Mouse (Mus musculus) lung, embryonic 16.5 days (tissue): ENCODE results near the gene Cdh12. TPM values are rescaled to one million over a fixed set of nuclear protein-coding genes. Genes with fewer than 3 reads are reported as not detected.
A peak's percentile ranks its signal among the peaks of the same experiment; 100 is the strongest.

Experiments used
- ATAC-seq: fragments of 200-750 bp; cut with Nextera tagmentation; 2 replicates; pipeline ENCODE4 v1.8.0; 2017; ENCODE audit warnings: low read depth, mild to moderate bottlenecking, moderate library complexity
- H3K27ac ChIP-seq: fragments of 300-500 bp; sonication (generic); 2 replicates; pipeline ENCODE4 v1.5.1; 2014; ENCODE audit warnings: mild to moderate bottlenecking, control low read depth, low read length
- H3K27me3 ChIP-seq: fragments of 300-500 bp; sonication (generic); 2 replicates; pipeline ENCODE4 v1.6.1; 2014; ENCODE audit warnings: low read depth, low read length, mixed read lengths; ENCODE audit not compliant: control insufficient read depth, insufficient read depth
- H3K36me3 ChIP-seq: fragments of 300-500 bp; sonication (generic); 2 replicates; pipeline ENCODE4 v1.6.1; 2014; ENCODE audit warnings: low read length; ENCODE audit not compliant: control insufficient read depth, insufficient read depth
- H3K4me1 ChIP-seq: fragments of 300-500 bp; sonication (generic); replicated peaks from 2 replicates; pipeline ENCODE4 v1.6.1; 2014; ENCODE audit warnings: low read length, mixed read lengths; ENCODE audit not compliant: control insufficient read depth, insufficient read depth
- H3K4me2 ChIP-seq: fragments of 300-500 bp; sonication (generic); 2 replicates; pipeline ENCODE4 v1.6.1; 2014; ENCODE audit warnings: low read depth, low read length, control low read depth
- H3K4me3 ChIP-seq: fragments of 300-500 bp; sonication (generic); 2 replicates; pipeline ENCODE4 v1.5.1; 2014; ENCODE audit warnings: mild to moderate bottlenecking, low read length, control low read depth
- H3K9ac ChIP-seq: fragments of 300-500 bp; sonication (generic); 2 replicates; pipeline ENCODE4 v1.6.1; 2014; ENCODE audit warnings: low read length, control low read depth
- H3K9me3 ChIP-seq: fragments of 300-500 bp; sonication (generic); 2 replicates; pipeline ENCODE4 v1.6.1; 2016; ENCODE audit warnings: low read length; ENCODE audit not compliant: control insufficient read depth
- WGBS: fragments of 180-500 bp; shearing (Covaris S2); extraction: QIAGEN DNeasy Blood & Tissue Kit; methylation state at CpG from one replicate; pipeline ENCODE4 v1.1.7; 2014; 5-methylcytosine and 5-hydroxymethylcytosine counted together
- polyA plus RNA-seq: library from polyadenylated mRNA; unstranded; fragments of >200 nt; fragmentation: Nextera tagmentation; extraction: Ambion mirVana; gene quantifications from 2 replicates; pipeline ENCODE4 v1.2.1, GENCODE M21; 2015

Gene Cdh12
- polyA plus RNA-seq, result 0.03 and 0.04 TPM in 2 replicates

GRCm38 (mm10) chr15:20448861-20449663 is at the start of gene Cdh12:
Gene Cdh12 (plus strand): TSS chr15:20449265.
- no peak within 1 kb of the TSS for H3K9ac ChIP-seq
- H3K36me3 ChIP-seq, result no peaks in the 10 kb centered on the region
- H3K4me3 ChIP-seq, result peak within 1 kb of the TSS; percentile 21
- no peak for ATAC-seq
- WGBS, result 7% methylated on average over 18 of the region's 18 CpGs
- no peaks in the 10 kb centered on the region for H3K9me3 ChIP-seq
- H3K4me2 ChIP-seq, result peak within 1 kb of the TSS; percentile 11
- no peak within 1 kb of the TSS for H3K27ac ChIP-seq
- no peaks in the 10 kb centered on the region for H3K4me1 ChIP-seq
- no peaks in the 10 kb centered on the region for H3K27me3 ChIP-seq

- ATAC-seq, result no peak
- H3K4me1 ChIP-seq, result no peaks in the 10 kb centered on the region
- no peak overlapping the region for H3K4me3 ChIP-seq
- no peak overlapping the region for H3K4me2 ChIP-seq
- no peak overlapping the region for H3K27ac ChIP-seq
- 46% methylated on average over 3 of the region's 3 CpGs for WGBS
- H3K9ac ChIP-seq, result no peak overlapping the region
- no peaks in the 10 kb centered on the region for H3K36me3 ChIP-seq
- no peaks in the 10 kb centered on the region for H3K27me3 ChIP-seq
- H3K9me3 ChIP-seq, result no peaks in the 10 kb centered on the region
Measured at GRCm38 (mm10) chr15:20403596-20403995, 45.5 kb upstream of the Cdh12 start.

- Histone ChIP-seq H3K36me3 (no peaks in the 10 kb centered on the region), H3K27ac (no peak overlapping the region), H3K9ac (no peak overlapping the region), H3K27me3 (no peaks in the 10 kb centered on the region), H3K4me3 (no peak overlapping the region), H3K4me2 (no peak overlapping the region), H3K9me3 (no peaks in the 10 kb centered on the region), H3K4me1 (no peaks in the 10 kb centered on the region)
- ATAC-seq, result no peak
- WGBS, result 81% methylated on average over 1 of the region's 1 CpGs
Measured at GRCm38 (mm10) chr15:20413397-20413796, 35.7 kb upstream of the Cdh12 start.

GRCm38 (mm10) chr15:20436356-20436755 is 12.7 kb upstream of the Cdh12 start:
- WGBS, result 45% methylated on average over 2 of the region's 2 CpGs
- ATAC-seq, result no peak
- H3K9me3 ChIP-seq, result no peaks in the 10 kb centered on the region
- no peak overlapping the region for H3K9ac ChIP-seq
- H3K4me3 ChIP-seq, result no peak overlapping the region
- H3K27me3 ChIP-seq, result no peaks in the 10 kb centered on the region
- H3K4me1 ChIP-seq, result no peaks in the 10 kb centered on the region
- no peak overlapping the region for H3K27ac ChIP-seq
- no peaks in the 10 kb centered on the region for H3K36me3 ChIP-seq
- H3K4me2 ChIP-seq, result no peak overlapping the region

GRCm38 (mm10) chr15:20450558-20450957 is 1.5 kb downstream of the Cdh12 start:
- no peaks in the 10 kb centered on the region for H3K9me3 ChIP-seq
- H3K36me3 ChIP-seq, result no peaks in the 10 kb centered on the region
- H3K27ac ChIP-seq, result no peak overlapping the region
- 63% methylated on average over 5 of the region's 5 CpGs for WGBS
- no peak for ATAC-seq
- no peak overlapping the region for H3K4me2 ChIP-seq
- H3K9ac ChIP-seq, result no peak overlapping the region
- H3K27me3 ChIP-seq, result no peaks in the 10 kb centered on the region
- no peak overlapping the region for H3K4me3 ChIP-seq
- H3K4me1 ChIP-seq, result no peaks in the 10 kb centered on the region

GRCm38 (mm10) chr15:20458508-20458907 is 9.4 kb downstream of the Cdh12 start:
- Histone ChIP-seq H3K4me2 (no peak overlapping the region), H3K27me3 (no peaks in the 10 kb centered on the region), H3K9me3 (no peaks in the 10 kb centered on the region), H3K4me3 (no peak overlapping the region), H3K4me1 (no peaks in the 10 kb centered on the region), H3K27ac (no peak overlapping the region), H3K9ac (no peak overlapping the region), H3K36me3 (no peaks in the 10 kb centered on the region)
- no peak for ATAC-seq
- 80% methylated on average over 3 of the region's 3 CpGs for WGBS

- Histone ChIP-seq H3K9ac (no peak overlapping the region), H3K4me1 (no peaks in the 10 kb centered on the region), H3K4me3 (no peak overlapping the region), H3K9me3 (no peaks in the 10 kb centered on the region), H3K27ac (no peak overlapping the region), H3K36me3 (no peaks in the 10 kb centered on the region), H3K4me2 (no peak overlapping the region), H3K27me3 (no peaks in the 10 kb centered on the region)
- no peak for ATAC-seq
- 68% methylated on average over 3 of the region's 3 CpGs for WGBS
Measured at GRCm38 (mm10) chr15:20462500-20462899, 13.4 kb downstream of the Cdh12 start.

- ATAC-seq, result no peak
Measured at GRCm38 (mm10) chr15:20463601-20464000, 14.5 kb downstream of the Cdh12 start.

GRCm38 (mm10) chr15:20550979-20551378 is 101.9 kb downstream of the Cdh12 start:
- no peak overlapping the region for H3K27ac ChIP-seq
- no peak overlapping the region for H3K9ac ChIP-seq
- no peaks in the 10 kb centered on the region for H3K27me3 ChIP-seq
- no peak for ATAC-seq
- H3K36me3 ChIP-seq, result no peaks in the 10 kb centered on the region
- H3K9me3 ChIP-seq, result no peaks in the 10 kb centered on the region
- no peaks in the 10 kb centered on the region for H3K4me1 ChIP-seq
- 82% methylated on average over 4 of the region's 4 CpGs for WGBS
- H3K4me3 ChIP-seq, result no peak overlapping the region
- H3K4me2 ChIP-seq, result no peak overlapping the region

More at GRCm38 (mm10) chr15:20463601-20464000, 14.5 kb downstream of the Cdh12 start:
- Histone ChIP-seq H3K27ac (no peak overlapping the region), H3K9ac (no peak overlapping the region), H3K4me3 (no peak overlapping the region), H3K27me3 (no peaks in the 10 kb centered on the region), H3K36me3 (no peaks in the 10 kb centered on the region), H3K9me3 (no peaks in the 10 kb centered on the region), H3K4me2 (no peak overlapping the region), H3K4me1 (no peaks in the 10 kb centered on the region)
- 46% methylated on average over 1 of the region's 1 CpGs for WGBS
